Mouse (Mus musculus) thymus, adult 2 months (tissue): ENCODE measurements around the gene Tcte1. TPM values are rescaled to one million over a fixed set of nuclear protein-coding genes. Genes with fewer than 3 reads are reported as not detected.

ENCODE experiments used
- DNase-seq: peaks from one replicate; pipeline ENCODE4 v3.0.0; 2021
- H3K27ac ChIP-seq: fragments of 200-500 bp; 2 replicates; pipeline ENCODE4 v1.5.1; 2012; ENCODE audit warnings: low read length, control low read depth; ENCODE audit not compliant: control insufficient read depth, insufficient read depth
- H3K27me3 ChIP-seq: fragments of 200-500 bp; 2 replicates; pipeline ENCODE4 v1.6.1; 2012; ENCODE audit warnings: mild to moderate bottlenecking, low read length, moderate library complexity, mixed read lengths; ENCODE audit not compliant: control insufficient read depth, insufficient read depth
- H3K36me3 ChIP-seq: fragments of 200-500 bp; 2 replicates; pipeline ENCODE4 v1.6.1; 2012; ENCODE audit warnings: mild to moderate bottlenecking, low read length, moderate library complexity; ENCODE audit not compliant: control insufficient read depth, insufficient read depth
- H3K4me1 ChIP-seq: fragments of 200-500 bp; replicated peaks from 2 replicates; pipeline ENCODE4 v1.6.1; 2012; ENCODE audit warnings: low read length; ENCODE audit not compliant: control insufficient read depth, insufficient read depth
- H3K4me3 ChIP-seq: fragments of 200-500 bp; 2 replicates; pipeline ENCODE4 v1.5.1; 2012; ENCODE audit warnings: mild to moderate bottlenecking, low read length, control low read depth, moderate library complexity; ENCODE audit not compliant: control insufficient read depth, insufficient read depth
- CTCF ChIP-seq: fragments of 200-500 bp; IDR thresholded peaks from 2 replicates; pipeline ENCODE4 v1.5.1; 2012; ENCODE audit warnings: mild to moderate bottlenecking, control low read depth, low read length, moderate library complexity, borderline replicate concordance; ENCODE audit not compliant: control insufficient read depth, poor library complexity, insufficient read depth; ENCODE audit errors: extremely low read depth
- POLR2A ChIP-seq: fragments of 200-500 bp; IDR thresholded peaks from 2 replicates; pipeline ENCODE4 v1.6.1; 2012; ENCODE audit warnings: mild to moderate bottlenecking, low read length, control low read depth, moderate library complexity; ENCODE audit not compliant: control insufficient read depth, poor library complexity, insufficient read depth; ENCODE audit errors: extremely low read depth
- WGBS: fragments of 180-500 bp; shearing (Covaris S2); methylation state at CpG from one replicate; pipeline ENCODE4 v1.1.7; 2018; 5-methylcytosine and 5-hydroxymethylcytosine counted together
- polyA plus RNA-seq: library from polyadenylated mRNA; depleted of rRNA; stranded (reverse); fragments of >200 nt; gene quantifications from 2 replicates; pipeline ENCODE4 v1.2.3, GENCODE M21; 2012; rRNA removed

The Tcte1 gene
- polyA plus RNA-seq, 1 experiment: 1.2 TPM

- Histone ChIP-seq H3K27me3 (no peaks in the 10 kb centered on the region), H3K27ac (peak overlapping the region; percentile 29; the same call in 1 of the 2 replicates), H3K4me1 (peaks cover 51% of the 10 kb centered on the region), H3K4me3 (peak overlapping the region; percentile 6; the same call in 1 of the 2 replicates), H3K36me3 (peaks cover 4% of the 10 kb centered on the region)
- TF ChIP-seq POLR2A: no peak
- no peak for TF ChIP-seq CTCF
- DNase-seq: no peak
- WGBS: 59% methylated on average over 16 of the region's 16 CpGs
Observed at GRCm38 (mm10) chr17:45591701-45592605, 68.7 kb downstream of the Tcte1 start.

Other genes with a start within 250 kb of the Tcte1 start
- 14.3 and 17.4 TPM in 2 replicates for gene Cdc5l, start 89.7 kb upstream of the Tcte1 start, polyA plus RNA-seq
- 0.06 and 0.30 TPM in 2 replicates for gene Spats1, start 48.0 kb upstream of the Tcte1 start, polyA plus RNA-seq
- gene Aars2, start 16.6 kb upstream of the Tcte1 start, polyA plus RNA-seq: 70.9 and 78.7 TPM in 2 replicates
- gene Tmem151b, start 26.2 kb downstream of the Tcte1 start, polyA plus RNA-seq: 44.6 and 65.5 TPM in 2 replicates
- gene Nfkbie, start 32.3 kb downstream of the Tcte1 start, polyA plus RNA-seq: 64.5 and 77.4 TPM in 2 replicates
- gene Slc35b2, start 40.4 kb downstream of the Tcte1 start, polyA plus RNA-seq: 135 and 137 TPM in 2 replicates
- gene Hsp90ab1, start 49.8 kb downstream of the Tcte1 start, polyA plus RNA-seq: 455 and 506 TPM in 2 replicates
- gene Slc29a1, start 76.2 kb downstream of the Tcte1 start, polyA plus RNA-seq: 358 and 385 TPM in 2 replicates
- 0.61 and 1.3 TPM in 2 replicates for gene Mymx, start 78.7 kb downstream of the Tcte1 start, polyA plus RNA-seq
- gene Capn11, start 135.9 kb downstream of the Tcte1 start, polyA plus RNA-seq: 0.09 and 0.11 TPM in 2 replicates
- 164 and 173 TPM in 2 replicates for gene Mrpl14, start 162.9 kb downstream of the Tcte1 start, polyA plus RNA-seq
- gene Tmem63b, start 163.5 kb downstream of the Tcte1 start, polyA plus RNA-seq: 119 TPM in 2 replicates
- not detected in 2 replicates for gene 1600014C23Rik, start 210.4 kb downstream of the Tcte1 start, polyA plus RNA-seq